In genomic region chr14:54430406-54431145, GRCm38 (mm10) we compare ENCODE assay signal across 8 mouse cellular contexts. TPM values are rescaled to one million over a fixed set of nuclear protein-coding genes. Genes with fewer than 3 reads are reported as not detected.
A peak's percentile ranks its signal among the peaks of the same experiment; 100 is the strongest.
DNase-seq lines count a peak whose midpoint lies in the region.

No protein-coding gene starts in this region.

- H3K4me3 ChIP-seq in midbrain, embryonic 10.5 days, result peak overlapping the region; percentile 76

- peak overlapping the region; percentile 96 for H3K27ac ChIP-seq in midbrain, embryonic 10.5 days (replicated peaks)

- peaks cover 26% of the 10 kb centered on the region for H3K36me3 ChIP-seq in midbrain, embryonic 10.5 days

- no peaks in the 10 kb centered on the region for H3K9me3 ChIP-seq in midbrain, embryonic 10.5 days (replicated peaks)

- H3K27me3 ChIP-seq in midbrain, embryonic 10.5 days (ENCODE audit: low read depth, poor library complexity, severe bottlenecking), result peaks cover 22% of the 10 kb centered on the region

- peak; percentile 37 to 71 for DNase-seq in adrenal gland, adult (ENCODE audit: inconsistent age in 2 of 2, low spot score in 1 of 2)
- no peak for DNase-seq in adrenal gland, adult 18-20 months (ENCODE audit: low spot score in 2 of 2)
- peak; percentile 30 for DNase-seq in adrenal gland, postnatal 25 days
- peak; percentile 52 for DNase-seq in heart, postnatal 4 days
- DNase-seq in midbrain, embryonic 10.5 days (ENCODE audit: low spot score), result peak; percentile 55
- DNase-seq in cerebellum, adult 8-10 months, result no peak
- DNase-seq in left cerebral cortex, postnatal 25 days (ENCODE audit: low spot score in 2 of 2), result no peak
- DNase-seq in spleen, adult 18-20 months, result no peak

- H3K4me1 ChIP-seq in midbrain, embryonic 10.5 days, result peaks cover 80% of the 10 kb centered on the region

- intact Hi-C loops in left cerebral cortex, postnatal 25 days (cut with DNase I), result loop anchor here (5.0 kb wide), 1 partner anchor 62 kb away; no protein-coding TSS in a partner anchor

- WGBS in midbrain, embryonic 10.5 days, result 3% methylated on average over 18 of the region's 18 CpGs

RNA-seq across cellular contexts. Expression of gene Mmp14, which starts 0.8 kb away (rescaled TPM):
- 10 to 100 TPM; 26.4 to 38.4 TPM for total RNA-seq in adrenal gland, adult 18-20 months (2021)
- total RNA-seq in adrenal gland, postnatal 25 days (2021), result 56.4 and 68.5 TPM in 2 replicates
- total RNA-seq in heart, postnatal 4 days (2021), result 100 to 1,000 TPM; 129 to 131 TPM
- 56.0 and 70.5 TPM in 2 replicates for polyA plus RNA-seq in midbrain, embryonic 10.5 days (2016; fragmentation: Nextera tagmentation; extraction: Ambion mirVana)
- total RNA-seq in left cerebral cortex, postnatal 25 days (2021), result 10 to 100 TPM in 1 of 2 experiments, 1 to 10 TPM in 1; 7.9 to 14.8 TPM

RNA-seq across cellular contexts. Expression of gene Mrpl52, which starts 3.9 kb away (rescaled TPM):
- 100 to 1,000 TPM; 180 to 210 TPM for total RNA-seq in adrenal gland, adult 18-20 months (2021)
- 197 and 205 TPM in 2 replicates for total RNA-seq in adrenal gland, postnatal 25 days (2021)
- total RNA-seq in heart, postnatal 4 days (2021), result 100 to 1,000 TPM; 185 to 194 TPM
- 205 and 211 TPM in 2 replicates for polyA plus RNA-seq in midbrain, embryonic 10.5 days (2016; fragmentation: Nextera tagmentation; extraction: Ambion mirVana)
- 10 to 100 TPM; 89.1 to 94.2 TPM for total RNA-seq in left cerebral cortex, postnatal 25 days (2021)

RNA-seq across cellular contexts. Expression of gene Slc7a7, which starts 13.0 kb away (rescaled TPM):
- total RNA-seq in adrenal gland, adult 18-20 months (2021), result 1 to 10 TPM; 3.1 to 4.5 TPM
- total RNA-seq in adrenal gland, postnatal 25 days (2021), result 5.4 and 5.9 TPM in 2 replicates
- 1 to 10 TPM; 5.2 to 7.8 TPM for total RNA-seq in heart, postnatal 4 days (2021)
- 4.5 and 5.9 TPM in 2 replicates for polyA plus RNA-seq in midbrain, embryonic 10.5 days (2016; fragmentation: Nextera tagmentation; extraction: Ambion mirVana)
- total RNA-seq in left cerebral cortex, postnatal 25 days (2021), result 1 to 10 TPM; 1.7 to 2.8 TPM

RNA-seq across cellular contexts. Expression of gene Lrp10, which starts 33.4 kb away (rescaled TPM):
- 100 to 1,000 TPM in 1 of 2 experiments, 10 to 100 TPM in 1; 95.4 to 119 TPM for total RNA-seq in adrenal gland, adult 18-20 months (2021)
- total RNA-seq in adrenal gland, postnatal 25 days (2021), result 109 and 130 TPM in 2 replicates
- total RNA-seq in heart, postnatal 4 days (2021), result 10 to 100 TPM; 81.3 to 81.5 TPM
- 25.1 and 26.0 TPM in 2 replicates for polyA plus RNA-seq in midbrain, embryonic 10.5 days (2016; fragmentation: Nextera tagmentation; extraction: Ambion mirVana)
- total RNA-seq in left cerebral cortex, postnatal 25 days (2021), result 10 to 100 TPM; 20.6 to 26.9 TPM

RNA-seq across cellular contexts. Expression of gene Rem2, which starts 45.3 kb away (rescaled TPM):
- 1 to 10 TPM in 1 of 2 experiments, under 1 TPM in 1; 0.26 to 1.1 TPM for total RNA-seq in adrenal gland, adult 18-20 months (2021)
- 0.64 and 0.67 TPM in 2 replicates for total RNA-seq in adrenal gland, postnatal 25 days (2021)
- under 1 TPM; 0.14 to 0.23 TPM for total RNA-seq in heart, postnatal 4 days (2021)
- 18.6 and 29.8 TPM in 2 replicates for polyA plus RNA-seq in midbrain, embryonic 10.5 days (2016; fragmentation: Nextera tagmentation; extraction: Ambion mirVana)
- 1 to 10 TPM; 3.5 to 6.6 TPM for total RNA-seq in left cerebral cortex, postnatal 25 days (2021)

Comparison
In these comparisons a context has a peak if more than half of its experiments do, and no peak if none do; other contexts are left out.
1. DNase-seq: peak in adrenal gland, adult (2 of 2), adrenal gland, postnatal 25 days (single experiment), heart, postnatal 4 days (single experiment) and midbrain, embryonic 10.5 days (single experiment); none in adrenal gland, adult 18-20 months (0 of 2), cerebellum, adult 8-10 months (single experiment), left cerebral cortex, postnatal 25 days (0 of 2) and spleen, adult 18-20 months (0 of 2).